Mouse (Mus musculus) E14TG2a.4 (cell line): ENCODE data around the gene Olfr855.

ENCODE experiments used
- CTCF ChIP-seq: conservative IDR thresholded peaks from 2 replicates; pipeline ENCODE4 v1.5.1; 2014; ENCODE audit warnings: low read length
- NANOG ChIP-seq: IDR thresholded peaks from 2 replicates; pipeline ENCODE4 v1.6.1; 2014; ENCODE audit warnings: borderline replicate concordance, low read length, mixed read lengths

DNA sequence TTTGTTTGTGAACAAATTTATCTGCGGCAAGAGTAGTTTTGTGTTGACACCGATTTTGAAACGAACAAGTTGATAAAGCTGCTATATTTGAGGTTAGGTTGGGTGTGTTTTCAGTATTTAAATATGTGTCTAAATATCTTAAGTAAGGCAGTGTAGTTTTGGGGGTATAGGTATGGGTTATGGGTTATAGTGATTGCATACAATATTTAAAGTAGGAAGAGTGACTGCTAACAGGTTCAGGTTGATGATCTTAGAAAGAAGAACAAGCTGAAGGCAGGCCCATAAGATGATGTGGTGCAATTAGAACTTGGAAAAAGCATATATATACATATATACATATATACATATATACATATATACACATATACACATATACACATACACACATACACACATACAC lies 38.9 kb downstream of the Olfr855 start:
- TF ChIP-seq CTCF (no peak), NANOG (no peak)
